Mouse (Mus musculus) cortical plate, adult 2 months (tissue): ENCODE measurements around the gene Cyp8b1.

Experiments
- CTCF ChIP-seq: fragments of 200-500 bp; IDR thresholded peaks from 2 replicates; pipeline ENCODE4 v1.5.1; 2011; ENCODE audit warnings: mild to moderate bottlenecking, control low read depth, low read length; ENCODE audit not compliant: insufficient read depth; ENCODE audit errors: extremely low read depth
- POLR2A ChIP-seq: fragments of 200-500 bp; IDR thresholded peaks from 2 replicates; pipeline ENCODE4 v1.6.1; 2011; ENCODE audit warnings: mild to moderate bottlenecking, low read length, control low read depth; ENCODE audit not compliant: insufficient read depth; ENCODE audit errors: extremely low read depth

GRCm38 (mm10) chr9:121899306-121899705 is 16.8 kb downstream of the Cyp8b1 start:
- TF ChIP-seq CTCF, result no peak
- TF ChIP-seq POLR2A, result no peak
